Mouse (Mus musculus): Measurements from ENCODE around the gene Ncor2.

DNA sequence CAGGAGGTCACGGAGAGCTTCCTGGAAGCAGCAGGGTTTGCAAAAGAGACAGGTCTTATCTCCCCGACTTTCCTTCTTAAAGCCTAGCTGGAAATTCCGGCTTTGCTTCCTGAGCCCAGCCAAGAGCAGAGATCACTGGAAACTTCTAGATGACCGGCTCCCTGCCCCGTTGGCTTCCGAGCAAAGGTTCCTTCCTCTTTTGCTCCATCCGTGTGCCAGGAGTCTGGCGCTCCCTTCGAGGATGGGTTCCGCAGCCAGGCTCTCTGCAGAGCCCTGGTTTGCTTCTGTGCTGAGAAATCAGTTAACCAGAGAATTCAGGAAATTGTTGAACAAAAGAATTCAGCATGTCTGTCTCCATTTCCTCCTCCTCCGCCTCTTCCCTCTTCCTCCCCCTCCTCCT, 186.1 kb downstream of the Ncor2 start:
- no peak for TF ChIP-seq POLR2A (IDR thresholded peaks at IDR 0.05; ENCODE audit: extremely low read depth, insufficient read depth, low read length)
- TF ChIP-seq CTCF (IDR thresholded peaks at IDR 0.05; ENCODE audit: low read depth, low read length) = no peak
